Mouse (Mus musculus): ENCODE measurements at regions not wholly inside any gene's neighbourhood (a gene's known extent, or its start where the extent isn't known, plus 50 kb on each side); places are given as distances from the start of the nearest gene placed in this dataset.

DNA sequence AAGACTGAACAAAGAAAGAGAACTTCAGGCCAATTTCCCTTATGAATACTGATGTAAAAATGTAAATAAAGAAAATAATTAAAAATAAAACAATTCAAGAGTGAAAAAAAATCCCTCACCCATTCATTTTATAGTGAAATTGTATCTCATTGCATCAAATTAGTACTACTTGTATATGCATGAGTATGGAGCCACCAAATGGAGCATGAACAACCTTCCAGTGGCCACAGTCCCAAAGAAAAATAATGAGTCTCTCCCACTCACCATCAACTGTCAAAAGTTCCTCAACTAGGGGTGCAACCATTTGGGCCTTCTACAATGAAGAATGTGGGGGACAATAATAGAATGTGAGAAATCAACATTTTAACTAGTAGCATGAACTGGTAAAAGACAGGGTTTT is 54.1 kb upstream of the Rspo3 start:
- no peak for TF ChIP-seq POLR2A (IDR thresholded peaks at IDR 0.05; ENCODE audit: borderline replicate concordance, extremely low read depth, low read depth, low read length)
- no peak for TF ChIP-seq CTCF (IDR thresholded peaks at IDR 0.05; ENCODE audit: insufficient read depth, low read length)
